Mouse (Mus musculus) erythroblast, adult 5-6 weeks (primary cell): ENCODE measurements at regions not wholly inside any gene's neighbourhood (a gene's known extent, or its start where the extent isn't known, plus 50 kb on each side); places are given as distances from the start of the nearest gene placed in this dataset.

Source experiments
- ATAC-seq: replicated peaks from 2 replicates; pipeline ENCODE4 v1.8.0; 2016; ENCODE audit warnings: moderate number of reproducible peaks, mild to moderate bottlenecking, moderate TSS enrichment, inconsistent platforms; ENCODE audit not compliant: poor library complexity, low FRiP score, severe bottlenecking

- ATAC-seq, result no peak
Measured at GRCm38 (mm10) chr9:13973600-13973999, 146.1 kb downstream of the Fam76b start.

- ATAC-seq, result no peak
Measured at GRCm38 (mm10) chr9:13974870-13975269, 147.4 kb downstream of the Fam76b start.

DNA sequence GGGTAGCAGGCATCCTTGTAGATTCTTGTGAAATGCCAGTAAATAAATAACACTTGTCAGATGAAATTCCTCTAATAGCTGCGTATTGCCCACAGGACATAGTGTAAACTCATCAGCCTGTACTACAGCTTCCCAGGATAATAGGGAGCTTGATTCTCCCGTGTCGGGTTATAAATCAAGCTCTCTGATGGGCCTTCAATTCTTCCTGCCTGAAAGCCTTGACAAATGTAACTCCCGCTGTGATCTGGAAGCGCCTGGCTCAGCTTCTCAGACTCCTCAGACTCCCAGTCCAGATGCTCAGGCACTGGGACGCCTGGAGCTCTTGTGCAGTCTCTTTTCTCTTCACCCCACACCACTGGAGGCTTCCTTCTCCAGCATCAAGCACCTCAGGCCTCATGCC is 151.3 kb downstream of the Fam76b start:
- no peak for ATAC-seq

GRCm38 (mm10) chr9:13987486-13987885 is 160.0 kb downstream of the Fam76b start:
- ATAC-seq, result no peak

DNA sequence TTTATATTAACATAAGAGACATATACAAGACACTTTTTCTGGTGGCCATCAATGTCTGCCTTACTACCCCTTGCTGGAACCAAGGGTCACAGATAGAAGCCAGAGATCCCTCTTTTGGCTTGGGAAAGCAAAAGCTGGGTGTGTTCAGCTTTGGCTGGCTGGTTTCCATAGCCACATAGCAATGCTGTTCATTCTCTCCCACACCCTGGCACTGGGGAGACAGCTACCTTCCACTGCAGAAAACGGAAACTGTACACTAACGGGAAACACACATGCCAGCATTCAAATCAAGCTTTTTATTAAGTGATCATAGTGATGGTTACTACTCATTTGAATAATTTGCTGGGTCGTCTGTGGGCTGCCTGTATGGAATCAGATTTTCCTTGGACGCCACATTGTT is 161.4 kb downstream of the Fam76b start:
- no peak for ATAC-seq

- ATAC-seq, result no peak
Measured at GRCm38 (mm10) chr9:13990960-13991359, 163.4 kb downstream of the Fam76b start.

DNA sequence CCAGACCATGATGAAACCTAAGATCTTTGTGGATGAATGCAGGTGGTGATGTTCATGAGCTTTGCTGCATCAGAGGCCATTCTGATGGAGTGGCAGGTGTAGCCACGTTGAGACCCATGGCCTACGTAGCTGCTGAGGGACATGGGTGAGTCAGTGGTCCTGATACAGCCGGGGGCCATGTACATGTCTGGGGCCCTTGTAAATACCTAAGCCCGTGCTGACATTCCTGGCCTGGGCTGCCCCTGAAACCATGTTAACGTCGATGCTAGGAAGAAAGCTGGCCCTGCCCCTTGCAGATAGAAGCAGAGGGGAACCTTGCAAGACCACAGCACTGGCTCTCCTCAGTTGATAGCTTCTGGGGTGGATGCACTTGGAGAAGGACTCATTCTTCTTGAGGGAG is 165.2 kb downstream of the Fam76b start:
- no peak for ATAC-seq

DNA sequence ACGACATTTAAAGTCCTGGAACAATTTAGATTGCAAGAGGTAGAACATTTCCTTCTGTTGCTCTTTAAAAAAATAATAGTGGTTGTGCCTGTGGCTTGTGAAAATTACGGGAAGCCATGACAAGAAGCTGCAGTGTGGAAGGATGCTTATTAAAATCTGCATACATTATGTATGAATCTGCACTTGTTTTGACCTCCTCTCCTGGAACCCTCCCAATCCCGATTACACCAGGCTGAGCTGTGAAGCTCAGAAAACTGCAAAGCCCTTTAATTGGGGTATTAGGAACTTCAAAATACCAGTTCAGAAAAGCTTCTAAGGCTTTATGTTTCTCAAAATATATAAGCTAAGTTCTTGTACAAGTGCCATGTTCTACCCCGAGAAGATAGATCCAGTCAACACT is 171.8 kb downstream of the Fam76b start:
- no peak for ATAC-seq

- no peak for ATAC-seq
Measured at GRCm38 (mm10) chr9:14001517-14001916, 174.0 kb downstream of the Fam76b start.

GRCm38 (mm10) chr9:14002236-14002635 is 174.7 kb downstream of the Fam76b start:
- no peak for ATAC-seq

- no peak for ATAC-seq
Measured at GRCm38 (mm10) chr9:14003163-14003562, 175.6 kb downstream of the Fam76b start.

GRCm38 (mm10) chr9:14006233-14006984 is 178.9 kb downstream of the Fam76b start:
- ATAC-seq, result no peak

GRCm38 (mm10) chr9:14009451-14009850 is 181.9 kb downstream of the Fam76b start:
- no peak for ATAC-seq

DNA sequence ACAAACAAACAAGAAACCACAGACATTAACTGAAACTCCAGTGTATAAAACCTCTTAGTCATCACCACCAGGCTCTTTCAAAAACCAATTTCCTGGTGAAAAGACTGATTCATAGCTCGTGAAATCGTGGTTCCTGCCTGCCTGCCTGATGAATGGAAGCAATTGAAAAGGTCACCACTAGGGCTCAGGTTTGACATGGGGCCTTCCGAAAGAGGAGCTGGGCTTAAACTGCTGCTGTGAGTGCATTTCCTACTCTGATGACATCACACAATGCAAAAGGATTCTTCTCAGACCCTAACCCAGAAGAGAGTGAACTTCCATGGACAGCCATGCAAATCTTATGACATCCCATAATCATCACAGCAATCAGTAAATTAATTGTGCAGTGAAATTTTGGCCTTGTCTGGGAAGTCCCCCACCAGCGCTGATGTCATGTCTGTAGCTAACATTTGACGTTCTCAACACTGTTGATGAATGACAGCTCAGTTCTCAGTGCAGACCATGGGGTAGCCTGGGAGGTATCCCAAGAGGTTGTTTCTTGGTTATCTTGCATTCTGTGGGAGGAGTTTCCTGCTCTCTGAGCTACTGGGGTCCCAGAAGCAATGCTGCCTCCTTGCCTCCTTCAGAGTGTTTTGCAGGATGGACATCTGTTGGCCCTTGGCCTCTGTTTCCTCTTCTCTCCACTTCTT is 182.9 kb downstream of the Fam76b start:
- no peak for ATAC-seq

- no peak for ATAC-seq
Measured at GRCm38 (mm10) chr9:14024216-14024615, 196.7 kb downstream of the Fam76b start.

DNA sequence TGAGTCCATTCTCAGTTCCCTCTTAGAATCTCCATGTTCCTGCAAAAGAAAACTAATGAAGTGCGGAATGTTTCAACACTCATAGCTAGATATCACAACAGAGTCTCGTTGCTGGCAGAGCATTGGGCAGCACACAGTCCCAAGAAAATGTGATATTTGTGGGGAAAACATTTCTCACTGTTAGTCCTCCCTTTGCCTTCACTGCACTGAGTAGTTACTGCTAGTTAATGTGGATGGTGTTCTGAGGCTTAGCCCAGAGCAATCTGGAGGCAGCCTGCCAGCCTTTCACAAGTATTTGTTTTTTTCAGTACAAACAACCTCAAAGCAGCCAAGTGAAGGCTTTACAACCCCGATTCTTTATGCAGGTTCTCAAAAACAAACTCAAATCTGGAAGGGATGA is 197.2 kb downstream of the Fam76b start:
- ATAC-seq, result no peak

DNA sequence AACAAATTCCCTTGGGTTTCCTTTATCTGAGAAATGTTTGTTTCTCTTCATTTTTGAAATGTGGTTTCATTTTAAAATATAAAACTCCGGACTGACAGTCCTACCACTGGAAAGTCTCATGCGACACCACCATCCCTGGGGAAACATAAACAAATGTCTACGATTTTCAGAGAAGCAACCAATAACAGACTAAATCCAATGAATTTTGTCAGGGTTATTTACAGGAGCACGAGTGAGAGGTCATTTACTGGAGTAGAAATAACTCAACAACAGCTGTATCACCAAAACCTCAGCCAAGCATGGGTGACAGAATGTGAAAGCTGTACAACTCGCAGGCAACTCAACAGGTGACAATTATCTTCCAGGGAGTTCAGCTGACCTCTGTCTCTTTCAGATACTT is 200.5 kb downstream of the Fam76b start:
- ATAC-seq, result no peak

DNA sequence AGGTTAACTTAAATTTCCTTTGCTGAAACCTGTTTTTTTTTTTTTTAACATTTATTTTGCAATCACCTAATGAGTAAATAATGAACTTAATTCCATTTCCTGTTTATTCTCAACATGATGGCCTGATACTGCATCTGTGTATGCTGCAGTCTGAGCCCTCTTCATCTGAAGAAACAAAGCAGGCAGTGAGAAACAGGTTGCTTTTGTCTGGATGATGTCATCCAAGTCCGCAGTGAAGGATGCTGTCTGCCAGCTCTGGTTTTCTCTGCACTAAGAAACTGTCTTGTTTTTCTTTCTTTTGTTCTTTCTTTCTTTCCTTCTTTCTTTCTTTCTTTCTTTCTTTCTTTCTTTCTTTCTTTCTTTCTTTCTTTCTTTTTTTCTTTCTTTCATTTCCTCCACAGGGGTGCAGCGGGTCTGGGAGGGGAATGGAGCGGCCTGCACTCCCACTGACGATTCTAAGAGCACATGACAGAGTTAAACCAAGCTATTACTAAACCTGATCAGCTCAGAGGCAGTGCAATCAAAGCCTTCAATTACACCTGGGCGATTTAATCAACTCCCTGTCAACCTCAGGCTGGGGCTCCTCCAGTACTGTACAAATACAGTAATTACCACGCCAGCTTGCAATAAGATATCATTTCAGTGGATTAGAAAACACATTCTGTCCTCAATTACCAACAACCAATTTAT is 204.0 kb downstream of the Fam76b start:
- no peak for ATAC-seq

GRCm38 (mm10) chr9:14032048-14032362 is 204.5 kb downstream of the Fam76b start:
- ATAC-seq, result no peak

DNA sequence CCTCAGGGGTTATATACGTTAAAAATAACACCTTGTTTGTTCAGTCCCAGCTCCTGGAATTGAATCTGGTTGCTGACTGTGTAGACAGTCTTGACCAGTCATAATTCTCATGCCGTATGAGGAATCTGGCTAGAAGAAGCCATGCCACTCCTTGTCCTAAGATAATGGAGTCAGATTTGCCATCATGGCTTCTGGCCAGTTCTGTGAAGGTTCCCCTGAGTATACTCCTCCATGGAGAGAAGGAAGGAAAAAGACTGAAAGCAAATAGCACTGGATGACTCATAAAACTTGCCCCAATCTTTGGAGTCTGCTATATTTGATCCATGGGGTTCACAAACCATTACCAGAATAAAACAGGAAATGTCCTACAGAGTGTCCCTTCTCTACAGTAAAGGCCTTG is 208.0 kb downstream of the Fam76b start:
- ATAC-seq, result no peak

DNA sequence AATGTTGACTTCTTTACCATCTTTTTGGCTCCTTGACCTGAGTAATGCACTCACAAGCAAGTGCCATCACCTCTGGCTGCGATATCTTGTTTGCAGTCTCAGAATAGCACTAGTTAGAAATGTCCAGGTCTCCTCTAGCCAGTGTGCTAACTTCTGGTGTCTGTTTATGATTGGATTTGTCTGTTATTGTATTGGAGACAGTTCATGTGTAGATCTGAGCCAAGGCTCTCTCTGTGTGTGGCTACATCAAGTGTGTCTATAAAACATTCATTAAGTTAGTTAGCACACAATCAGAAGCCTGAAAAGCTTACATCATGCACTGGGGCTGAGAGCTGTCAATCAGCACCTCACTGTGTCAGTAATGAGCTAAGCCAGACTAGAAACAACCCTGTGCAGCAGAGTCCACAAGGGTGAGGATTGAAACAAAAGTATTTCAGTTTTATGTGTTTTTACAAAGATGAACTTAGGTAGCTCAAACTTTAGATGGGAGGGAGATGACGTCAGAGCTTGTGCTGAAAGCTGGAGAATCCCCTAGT is 214.5 kb downstream of the Fam76b start:
- ATAC-seq, result no peak
